ENCODE assay signal across 11 mouse cellular contexts in the genomic region with DNA sequence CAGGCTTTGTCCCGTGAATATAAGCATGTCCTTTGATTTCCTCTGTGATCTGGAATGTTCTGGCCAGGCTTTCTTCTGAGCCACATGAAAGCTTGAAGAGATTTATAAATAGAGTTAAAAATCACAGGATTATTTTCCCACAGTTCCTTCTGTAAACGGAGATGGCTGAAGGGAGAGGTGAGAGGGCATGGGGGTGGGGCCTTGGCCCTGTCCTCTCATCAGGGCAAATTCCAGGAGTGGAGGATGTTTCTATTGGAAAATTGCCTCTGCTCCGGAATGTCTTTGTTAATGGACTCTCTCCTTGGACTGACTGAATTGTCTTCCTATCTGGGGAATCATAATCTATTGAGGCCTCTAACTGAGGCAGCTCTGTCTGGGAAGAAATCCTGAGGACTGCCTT. TPM values are rescaled to one million over a fixed set of nuclear protein-coding genes. Genes with fewer than 3 reads are reported as not detected.
A peak's percentile ranks its signal among the peaks of the same experiment; 100 is the strongest.
DNase-seq lines count a peak whose midpoint lies in the region; ATAC-seq and TF ChIP-seq lines count a peak whose summit lies in the region.
"Had no signal": no experiment of that assay in that cellular context is flagged by ENCODE, and none has a peak within 500 bp of the region (broad histone marks: within the 10 kb centered on the region; RNA-seq: fewer than 3 reads in every experiment).

No protein-coding gene starts in this region.

- no peak for TF ChIP-seq CTCF in brain, embryonic 14.5 days (IDR thresholded peaks at IDR 0.05; ENCODE audit: borderline replicate concordance, extremely low read depth, insufficient read depth, insufficient read length)

- peak; percentile 59; the same call in 1 of the 2 replicates for ATAC-seq in lung, embryonic 15.5 days (ENCODE audit: borderline replicate concordance, extremely low read depth, low FRiP score, low TSS enrichment)
- ATAC-seq in monocyte, adult 5-6 weeks (replicated peaks; ENCODE audit: insufficient number of reproducible peaks, low FRiP score, low TSS enrichment, poor library complexity, severe bottlenecking): no peak
- no peak for ATAC-seq in hindbrain, embryonic 12.5 days (ENCODE audit: low FRiP score)

- H3K9ac ChIP-seq in lung, embryonic 15.5 days: no peak overlapping the region
- H3K9ac ChIP-seq in hindbrain, embryonic 12.5 days: no peak overlapping the region
- H3K9ac ChIP-seq: embryonic facial prominence, embryonic 15.5 days had no signal

- TF ChIP-seq POLR2A in brain, embryonic 14.5 days (IDR thresholded peaks at IDR 0.05; ENCODE audit: borderline replicate concordance, extremely low read depth, insufficient read depth, insufficient read length, poor library complexity, severe bottlenecking): no peak

- peaks cover 9% of the 10 kb centered on the region for H3K4me1 ChIP-seq in lung, embryonic 15.5 days
- H3K4me1 ChIP-seq in hindbrain, embryonic 12.5 days: no peaks in the 10 kb centered on the region
- H3K4me1 ChIP-seq: embryonic facial prominence, embryonic 15.5 days had no signal

- DNase-seq in NIH3T3 (ENCODE audit: low read depth): peak; percentile 21
- peak; percentile 36 for DNase-seq in brain, embryonic 14.5 days (ENCODE audit: low read depth)
- peak; percentile 73 for DNase-seq in kidney, adult 11 months
- DNase-seq in cerebellum, adult 11 months: no peak
- DNase-seq: right cerebral cortex, postnatal 4 days; thymus, postnatal 25 days had no signal

- 11% methylated on average over 3 of the region's 3 CpGs for WGBS in lung, embryonic 15.5 days
- WGBS in hindbrain, embryonic 12.5 days: 26% methylated on average over 3 of the region's 3 CpGs

- H3K9me3 ChIP-seq in lung, embryonic 15.5 days: no peaks in the 10 kb centered on the region
- H3K9me3 ChIP-seq in hindbrain, embryonic 12.5 days (replicated peaks): no peaks in the 10 kb centered on the region
- H3K9me3 ChIP-seq: embryonic facial prominence, embryonic 15.5 days had no signal

- peak overlapping the region; percentile 38 for H3K27ac ChIP-seq in lung, embryonic 15.5 days
- H3K27ac ChIP-seq in hindbrain, embryonic 12.5 days: no peak overlapping the region
- H3K27ac ChIP-seq: embryonic facial prominence, embryonic 15.5 days; left cerebral cortex, adult 2 months had no signal

- H3K27me3 ChIP-seq in lung, embryonic 15.5 days: no peaks in the 10 kb centered on the region
- H3K27me3 ChIP-seq in hindbrain, embryonic 12.5 days: no peaks in the 10 kb centered on the region
- H3K27me3 ChIP-seq: embryonic facial prominence, embryonic 15.5 days had no signal

- no peaks in the 10 kb centered on the region for H3K36me3 ChIP-seq in lung, embryonic 15.5 days
- no peaks in the 10 kb centered on the region for H3K36me3 ChIP-seq in hindbrain, embryonic 12.5 days
- H3K36me3 ChIP-seq: embryonic facial prominence, embryonic 15.5 days had no signal

- H3K4me2 ChIP-seq in lung, embryonic 15.5 days: no peak overlapping the region
- no peak overlapping the region for H3K4me2 ChIP-seq in hindbrain, embryonic 12.5 days (replicated peaks)
- H3K4me2 ChIP-seq: embryonic facial prominence, embryonic 15.5 days had no signal

- H3K4me3 ChIP-seq in lung, embryonic 15.5 days: no peak overlapping the region
- H3K4me3 ChIP-seq in hindbrain, embryonic 12.5 days: no peak overlapping the region
- H3K4me3 ChIP-seq: embryonic facial prominence, embryonic 15.5 days; left cerebral cortex, adult 2 months had no signal

RNA-seq across cellular contexts. Expression of a gene that starts 15.6 kb away (rescaled TPM):
- 38.1 and 58.9 TPM in 2 replicates for polyA plus RNA-seq in brain, embryonic 14.5 days (2012; rRNA removed)
- polyA plus RNA-seq in lung, embryonic 15.5 days (2015; fragmentation: Nextera tagmentation; extraction: Ambion mirVana): 4.1 and 4.2 TPM in 2 replicates
- 1.6 to 5.2 TPM in 2 of 3 replicates, not detected in the other for total RNA-seq in monocyte, adult 5-6 weeks (2017)
- 11.8 and 13.3 TPM in 2 replicates for polyA plus RNA-seq in hindbrain, embryonic 12.5 days (2016; fragmentation: Nextera tagmentation; extraction: Ambion mirVana)

RNA-seq across cellular contexts. Expression of a gene that starts 19.0 kb away (rescaled TPM):
- polyA plus RNA-seq in brain, embryonic 14.5 days (2012; rRNA removed): 145 and 146 TPM in 2 replicates
- 56.7 and 59.8 TPM in 2 replicates for polyA plus RNA-seq in lung, embryonic 15.5 days (2015; fragmentation: Nextera tagmentation; extraction: Ambion mirVana)
- total RNA-seq in monocyte, adult 5-6 weeks (2017): 61.7 to 76.8 TPM (median 69.9 TPM) in 3 replicates
- polyA plus RNA-seq in hindbrain, embryonic 12.5 days (2016; fragmentation: Nextera tagmentation; extraction: Ambion mirVana): 85.6 and 95.1 TPM in 2 replicates
